21 mouse cellular contexts compared by ENCODE assay signal in the genomic region with DNA sequence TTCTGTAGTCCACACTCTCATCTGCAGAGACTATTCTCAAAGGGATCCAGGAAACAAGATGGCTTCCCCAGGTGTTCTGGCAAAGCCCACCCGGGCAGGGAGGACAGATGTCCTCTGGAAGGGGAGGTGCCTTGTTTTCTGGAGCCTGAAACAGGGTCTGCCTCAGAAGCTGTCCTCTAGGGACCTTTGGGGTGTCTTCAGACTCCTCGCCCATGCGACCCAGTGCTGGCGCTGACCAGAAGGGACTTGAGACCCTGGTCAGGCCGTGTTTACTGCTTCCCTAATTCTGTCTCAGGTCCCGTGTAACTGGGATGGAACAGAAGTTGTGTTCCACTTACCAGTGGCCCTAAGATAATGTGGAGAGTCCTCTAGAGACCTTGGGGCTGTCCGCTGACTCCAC. TPM values are rescaled to one million over a fixed set of nuclear protein-coding genes. Genes with fewer than 3 reads are reported as not detected.
A peak's percentile ranks its signal among the peaks of the same experiment; 100 is the strongest.
DNase-seq lines count a peak whose midpoint lies in the region; ATAC-seq and TF ChIP-seq lines count a peak whose summit lies in the region.
"Had no signal": no experiment of that assay in that cellular context is flagged by ENCODE, and none has a peak within 500 bp of the region (broad histone marks: within the 10 kb centered on the region; RNA-seq: fewer than 3 reads in every experiment).

No protein-coding gene starts in this region.

- no peak overlapping the region for H3K9ac ChIP-seq in heart, embryonic 12.5 days
- no peak overlapping the region for H3K9ac ChIP-seq in lung, embryonic 15.5 days
- no peak overlapping the region for H3K9ac ChIP-seq in embryonic facial prominence, embryonic 15.5 days
- H3K9ac ChIP-seq: embryonic facial prominence, embryonic 12.5 days; forebrain, embryonic 13.5 days; forebrain, postnatal 0 days; hindbrain, embryonic 15.5 days had no signal

- H3K4me2 ChIP-seq in heart, embryonic 12.5 days, result no peak overlapping the region
- no peak overlapping the region for H3K4me2 ChIP-seq in lung, embryonic 15.5 days
- H3K4me2 ChIP-seq in embryonic facial prominence, embryonic 15.5 days (replicated peaks), result no peak overlapping the region
- H3K4me2 ChIP-seq: embryonic facial prominence, embryonic 12.5 days; forebrain, embryonic 13.5 days; hindbrain, embryonic 15.5 days had no signal

- WGBS in heart, embryonic 12.5 days, result 78% methylated on average over 7 of the region's 7 CpGs
- WGBS in lung, embryonic 15.5 days, result 82% methylated on average over 7 of the region's 7 CpGs
- 85% methylated on average over 7 of the region's 7 CpGs for WGBS in embryonic facial prominence, embryonic 15.5 days

- peaks cover 44% of the 10 kb centered on the region for H3K9me3 ChIP-seq in heart, embryonic 12.5 days (replicated peaks)
- peaks cover 17% of the 10 kb centered on the region for H3K9me3 ChIP-seq in lung, embryonic 15.5 days
- peaks cover 92% of the 10 kb centered on the region for H3K9me3 ChIP-seq in E14TG2a.4 (ENCODE audit: low read length)
- H3K9me3 ChIP-seq in embryonic facial prominence, embryonic 15.5 days (replicated peaks), result peaks cover 30% of the 10 kb centered on the region

- no peaks in the 10 kb centered on the region for H3K27me3 ChIP-seq in heart, embryonic 12.5 days (replicated peaks)
- H3K27me3 ChIP-seq in lung, embryonic 15.5 days, result no peaks in the 10 kb centered on the region
- H3K27me3 ChIP-seq in E14TG2a.4 (ENCODE audit: insufficient read depth, low read length), result no peaks in the 10 kb centered on the region
- no peaks in the 10 kb centered on the region for H3K27me3 ChIP-seq in embryonic facial prominence, embryonic 15.5 days
- H3K27me3 ChIP-seq: embryonic facial prominence, embryonic 12.5 days; forebrain, embryonic 13.5 days; hindbrain, embryonic 15.5 days had no signal

- no peaks in the 10 kb centered on the region for H3K4me1 ChIP-seq in heart, embryonic 12.5 days (replicated peaks)
- H3K4me1 ChIP-seq in lung, embryonic 15.5 days, result no peaks in the 10 kb centered on the region
- no peaks in the 10 kb centered on the region for H3K4me1 ChIP-seq in E14TG2a.4 (replicated peaks; ENCODE audit: low read depth, low read length)
- H3K4me1 ChIP-seq in embryonic facial prominence, embryonic 15.5 days, result no peaks in the 10 kb centered on the region
- H3K4me1 ChIP-seq: embryonic facial prominence, embryonic 12.5 days; forebrain, embryonic 13.5 days; hindbrain, embryonic 15.5 days had no signal

- no peak for TF ChIP-seq CTCF in E14TG2a.4 (conservative IDR thresholded peaks at IDR 0.05; ENCODE audit: low read length)

- no peaks in the 10 kb centered on the region for H3K36me3 ChIP-seq in heart, embryonic 12.5 days
- H3K36me3 ChIP-seq in lung, embryonic 15.5 days, result no peaks in the 10 kb centered on the region
- no peaks in the 10 kb centered on the region for H3K36me3 ChIP-seq in E14TG2a.4 (ENCODE audit: insufficient read depth, low read length)
- H3K36me3 ChIP-seq in embryonic facial prominence, embryonic 15.5 days, result no peaks in the 10 kb centered on the region
- H3K36me3 ChIP-seq: embryonic facial prominence, embryonic 12.5 days; G1E; hindbrain, embryonic 15.5 days had no signal

- H3K4me3 ChIP-seq in heart, embryonic 12.5 days, result no peak overlapping the region
- no peak overlapping the region for H3K4me3 ChIP-seq in lung, embryonic 15.5 days
- peak overlapping the region; percentile 0; the same call in 1 of the 2 replicates for H3K4me3 ChIP-seq in E14TG2a.4 (replicated peaks; ENCODE audit: low read length)
- no peak overlapping the region for H3K4me3 ChIP-seq in embryonic facial prominence, embryonic 15.5 days (replicated peaks)
- H3K4me3 ChIP-seq: embryonic facial prominence, embryonic 12.5 days; forebrain, embryonic 13.5 days; hindbrain, embryonic 15.5 days had no signal

- no peak for DNase-seq in heart, adult 9 months (ENCODE audit: low spot score in 2 of 2)
- DNase-seq in lung, postnatal 25 days (ENCODE audit: low spot score), result no peak
- DNase-seq: adrenal gland, adult 8-10 months; adrenal gland, postnatal 36 days; cerebellum, adult 11 months; cerebellum, adult 8-10 months; cerebellum, postnatal 14 days; embryo, embryonic 11 days; forebrain, postnatal 0 days; gastrocnemius, postnatal 14 days had no signal

- H3K27ac ChIP-seq in heart, embryonic 12.5 days (ENCODE audit: poor library complexity, severe bottlenecking), result no peak overlapping the region
- no peak overlapping the region for H3K27ac ChIP-seq in lung, embryonic 15.5 days
- H3K27ac ChIP-seq in embryonic facial prominence, embryonic 15.5 days (replicated peaks), result no peak overlapping the region
- H3K27ac ChIP-seq: embryonic facial prominence, embryonic 12.5 days; forebrain, embryonic 13.5 days; hindbrain, embryonic 15.5 days had no signal

- 0 out of 2 replicates have a peak, but pooled peaks have one; percentile 22 for ATAC-seq in heart, embryonic 12.5 days (ENCODE audit: insufficient number of reproducible peaks, low FRiP score)
- 0 out of 2 replicates have a peak, but pooled peaks have one; percentile 49 for ATAC-seq in lung, embryonic 15.5 days (ENCODE audit: borderline replicate concordance, extremely low read depth, low FRiP score, low TSS enrichment)
- 0 out of 2 replicates have a peak, but pooled peaks have one; percentile 29 for ATAC-seq in embryonic facial prominence, embryonic 15.5 days (ENCODE audit: insufficient number of reproducible peaks, low FRiP score, low TSS enrichment, low read depth)
- ATAC-seq: forebrain, embryonic 13.5 days; forebrain, postnatal 0 days had no signal

RNA-seq across cellular contexts. Expression of a gene that starts 57.9 kb away (rescaled TPM):
- polyA plus RNA-seq in heart, embryonic 12.5 days (2016; fragmentation: Nextera tagmentation; extraction: Ambion mirVana), result not detected in 2 replicates
- polyA plus RNA-seq in lung, embryonic 15.5 days (2015; fragmentation: Nextera tagmentation; extraction: Ambion mirVana), result not detected in 2 replicates
- not detected in 2 replicates for polyA plus RNA-seq in embryonic facial prominence, embryonic 15.5 days (2015; fragmentation: Nextera tagmentation; extraction: Ambion mirVana)
- polyA plus RNA-seq: embryonic facial prominence, embryonic 12.5 days; forebrain, embryonic 13.5 days; forebrain, postnatal 0 days; G1E; gonadal fat pad, adult 2 months; heart, embryonic 16.5 days; hindbrain, embryonic 11.5 days; hindbrain, embryonic 15.5 days had no signal
